Mouse (Mus musculus): ENCODE results near the gene Kif21a. TPM values are rescaled to one million over a fixed set of nuclear protein-coding genes. Genes with fewer than 3 reads are reported as not detected.
A peak's percentile ranks its signal among the peaks of the same experiment; 100 is the strongest.

Kif21a gene
- polyA plus RNA-seq, 1 experiment from 2014 or later = 34.6 TPM

GRCm38 (mm10) chr15:91010218-91010617 lies 39.5 kb downstream of the Kif21a start:
- ATAC-seq (ENCODE audit: insufficient read depth, low FRiP score, low TSS enrichment) = no peak
- no peak for DNase-seq (ENCODE audit: low spot score)

GRCm38 (mm10) chr15:91007123-91007830 lies 42.5 kb downstream of the Kif21a start:
- no peak overlapping the region for H3K4me3 ChIP-seq (ENCODE audit: low read depth, low read length)
- no peak overlapping the region for H3K27ac ChIP-seq (ENCODE audit: low read depth, low read length)
- ATAC-seq (ENCODE audit: insufficient read depth, low FRiP score, low TSS enrichment) = no peak
- no peaks in the 10 kb centered on the region for H3K4me1 ChIP-seq (ENCODE audit: control insufficient read depth, insufficient read depth, low read length)
- H3K36me3 ChIP-seq (ENCODE audit: control insufficient read depth, insufficient read depth, low read length) = no peaks in the 10 kb centered on the region
- H3K4me2 ChIP-seq (ENCODE audit: low read depth) = no peak overlapping the region
- WGBS = 85% methylated on average over 13 of the region's 13 CpGs
- no peaks in the 10 kb centered on the region for H3K27me3 ChIP-seq (ENCODE audit: control insufficient read depth, insufficient read depth, low read length)
- no peaks in the 10 kb centered on the region for H3K9me3 ChIP-seq (ENCODE audit: control insufficient read depth, low read length)
- DNase-seq (ENCODE audit: low spot score) = no peak
- H3K9ac ChIP-seq (ENCODE audit: low read length) = no peak overlapping the region

More at GRCm38 (mm10) chr15:91010218-91010617, 39.5 kb downstream of the Kif21a start:
- H3K36me3 ChIP-seq (ENCODE audit: control insufficient read depth, insufficient read depth, low read length) = no peaks in the 10 kb centered on the region
- no peaks in the 10 kb centered on the region for H3K4me1 ChIP-seq (ENCODE audit: control insufficient read depth, insufficient read depth, low read length)
- H3K4me3 ChIP-seq (ENCODE audit: low read depth, low read length) = no peak overlapping the region
- H3K27ac ChIP-seq (ENCODE audit: low read depth, low read length) = no peak overlapping the region
- no peak overlapping the region for H3K9ac ChIP-seq (ENCODE audit: low read length)
- no peaks in the 10 kb centered on the region for H3K9me3 ChIP-seq (ENCODE audit: control insufficient read depth, low read length)
- WGBS = 63% methylated on average over 4 of the region's 4 CpGs
- H3K4me2 ChIP-seq (ENCODE audit: low read depth) = no peak overlapping the region
- no peaks in the 10 kb centered on the region for H3K27me3 ChIP-seq (ENCODE audit: control insufficient read depth, insufficient read depth, low read length)

- WGBS = 89% methylated on average over 7 of the region's 7 CpGs
- DNase-seq (ENCODE audit: low spot score) = no peak
- Histone ChIP-seq H3K27me3 (ENCODE audit: control insufficient read depth, insufficient read depth, low read length) (no peaks in the 10 kb centered on the region), H3K36me3 (ENCODE audit: control insufficient read depth, insufficient read depth, low read length) (no peaks in the 10 kb centered on the region), H3K4me3 (ENCODE audit: low read depth, low read length) (no peak overlapping the region), H3K4me2 (ENCODE audit: low read depth) (no peak overlapping the region), H3K9ac (ENCODE audit: low read length) (no peak overlapping the region), H3K9me3 (ENCODE audit: control insufficient read depth, low read length) (no peaks in the 10 kb centered on the region), H3K27ac (ENCODE audit: low read depth, low read length) (no peak overlapping the region), H3K4me1 (ENCODE audit: control insufficient read depth, insufficient read depth, low read length) (no peaks in the 10 kb centered on the region)
- no peak for ATAC-seq (ENCODE audit: insufficient read depth, low FRiP score, low TSS enrichment)
Measured at GRCm38 (mm10) chr15:91004726-91005125, 45.0 kb downstream of the Kif21a start.

GRCm38 (mm10) chr15:91001037-91001616 lies 48.6 kb downstream of the Kif21a start:
- H3K36me3 ChIP-seq (ENCODE audit: control insufficient read depth, insufficient read depth, low read length) = no peaks in the 10 kb centered on the region
- H3K27ac ChIP-seq (ENCODE audit: low read depth, low read length) = 0 out of 2 replicates have a peak overlapping the region, but pooled peaks have one; percentile 14
- no peak for ATAC-seq (ENCODE audit: insufficient read depth, low FRiP score, low TSS enrichment)
- no peaks in the 10 kb centered on the region for H3K4me1 ChIP-seq (ENCODE audit: control insufficient read depth, insufficient read depth, low read length)
- no peak overlapping the region for H3K4me2 ChIP-seq (ENCODE audit: low read depth)
- H3K9ac ChIP-seq (ENCODE audit: low read length) = no peak overlapping the region
- no peak for DNase-seq (ENCODE audit: low spot score)
- WGBS = 68% methylated on average over 10 of the region's 10 CpGs
- H3K9me3 ChIP-seq (ENCODE audit: control insufficient read depth, low read length) = no peaks in the 10 kb centered on the region
- no peak overlapping the region for H3K4me3 ChIP-seq (ENCODE audit: low read depth, low read length)
- no peaks in the 10 kb centered on the region for H3K27me3 ChIP-seq (ENCODE audit: control insufficient read depth, insufficient read depth, low read length)

GRCm38 (mm10) chr15:91000280-91001036 lies 49.3 kb downstream of the Kif21a start:
- Histone ChIP-seq H3K36me3 (ENCODE audit: control insufficient read depth, insufficient read depth, low read length) (no peaks in the 10 kb centered on the region), H3K27ac (ENCODE audit: low read depth, low read length) (0 out of 2 replicates have a peak overlapping the region, but pooled peaks have one; percentile 14), H3K27me3 (ENCODE audit: control insufficient read depth, insufficient read depth, low read length) (no peaks in the 10 kb centered on the region), H3K4me1 (ENCODE audit: control insufficient read depth, insufficient read depth, low read length) (no peaks in the 10 kb centered on the region), H3K4me3 (ENCODE audit: low read depth, low read length) (no peak overlapping the region), H3K9me3 (ENCODE audit: control insufficient read depth, low read length) (no peaks in the 10 kb centered on the region), H3K4me2 (ENCODE audit: low read depth) (no peak overlapping the region), H3K9ac (ENCODE audit: low read length) (no peak overlapping the region)
- WGBS = 81% methylated on average over 21 of the region's 21 CpGs
- ATAC-seq (ENCODE audit: insufficient read depth, low FRiP score, low TSS enrichment) (no peak), DNase-seq (ENCODE audit: low spot score) (no peak)

- no peaks in the 10 kb centered on the region; the same call in 1 of the 2 replicates for H3K36me3 ChIP-seq (ENCODE audit: control insufficient read depth, insufficient read depth, low read length)
- no peak for ATAC-seq (ENCODE audit: insufficient read depth, low FRiP score, low TSS enrichment)
- H3K27ac ChIP-seq (ENCODE audit: low read depth, low read length) = no peak overlapping the region
- H3K27me3 ChIP-seq (ENCODE audit: control insufficient read depth, insufficient read depth, low read length) = no peaks in the 10 kb centered on the region
- DNase-seq (ENCODE audit: low spot score) = no peak
- no peak overlapping the region for H3K4me3 ChIP-seq (ENCODE audit: low read depth, low read length)
- H3K4me2 ChIP-seq (ENCODE audit: low read depth) = no peak overlapping the region
- WGBS = 82% methylated on average over 2 of the region's 2 CpGs
- H3K4me1 ChIP-seq (ENCODE audit: control insufficient read depth, insufficient read depth, low read length) = no peaks in the 10 kb centered on the region
- no peak overlapping the region for H3K9ac ChIP-seq (ENCODE audit: low read length)
- H3K9me3 ChIP-seq (ENCODE audit: control insufficient read depth, low read length) = no peaks in the 10 kb centered on the region
Measured at GRCm38 (mm10) chr15:90992871-90993270, 56.9 kb downstream of the Kif21a start.

- H3K36me3 ChIP-seq (ENCODE audit: control insufficient read depth, insufficient read depth, low read length) = no peaks in the 10 kb centered on the region; the same call in 1 of the 2 replicates
- no peak overlapping the region for H3K9ac ChIP-seq (ENCODE audit: low read length)
- DNase-seq (ENCODE audit: low spot score) (no peak), ATAC-seq (ENCODE audit: insufficient read depth, low FRiP score, low TSS enrichment) (no peak)
- no peak overlapping the region for H3K27ac ChIP-seq (ENCODE audit: low read depth, low read length)
- H3K4me1 ChIP-seq (ENCODE audit: control insufficient read depth, insufficient read depth, low read length) = no peaks in the 10 kb centered on the region
- H3K27me3 ChIP-seq (ENCODE audit: control insufficient read depth, insufficient read depth, low read length) = no peaks in the 10 kb centered on the region
- H3K9me3 ChIP-seq (ENCODE audit: control insufficient read depth, low read length) = no peaks in the 10 kb centered on the region
- no peak overlapping the region for H3K4me2 ChIP-seq (ENCODE audit: low read depth)
- H3K4me3 ChIP-seq (ENCODE audit: low read depth, low read length) = no peak overlapping the region
- WGBS = 95% methylated on average over 14 of the region's 14 CpGs
Measured at GRCm38 (mm10) chr15:90992388-90992787, 57.4 kb downstream of the Kif21a start.

GRCm38 (mm10) chr15:90991843-90992242 lies 57.9 kb downstream of the Kif21a start:
- Histone ChIP-seq H3K27ac (ENCODE audit: low read depth, low read length) (no peak overlapping the region), H3K4me2 (ENCODE audit: low read depth) (no peak overlapping the region), H3K27me3 (ENCODE audit: control insufficient read depth, insufficient read depth, low read length) (no peaks in the 10 kb centered on the region), H3K9me3 (ENCODE audit: control insufficient read depth, low read length) (no peaks in the 10 kb centered on the region), H3K4me3 (ENCODE audit: low read depth, low read length) (no peak overlapping the region), H3K9ac (ENCODE audit: low read length) (no peak overlapping the region), H3K36me3 (ENCODE audit: control insufficient read depth, insufficient read depth, low read length) (no peaks in the 10 kb centered on the region; the same call in 1 of the 2 replicates), H3K4me1 (ENCODE audit: control insufficient read depth, insufficient read depth, low read length) (no peaks in the 10 kb centered on the region)
- ATAC-seq (ENCODE audit: insufficient read depth, low FRiP score, low TSS enrichment) = no peak
- 90% methylated on average over 4 of the region's 4 CpGs for WGBS
- no peak for DNase-seq (ENCODE audit: low spot score)

All from neural tube, embryonic 11.5 days (tissue).